Mouse (Mus musculus) neural tube, embryonic 13.5 days (tissue): ENCODE measurements around the gene Prkrip1. TPM values are rescaled to one million over a fixed set of nuclear protein-coding genes. Genes with fewer than 3 reads are reported as not detected.

Source experiments
- polyA plus RNA-seq: library from polyadenylated mRNA; unstranded; fragments of >200 nt; fragmentation: Nextera tagmentation; extraction: Ambion mirVana; gene quantifications from 2 replicates; pipeline ENCODE4 v1.2.1, GENCODE M21; 2015

Prkrip1 gene
- polyA plus RNA-seq, 1 experiment from 2014 or later: 69.0 TPM

Other genes starting within 250 kb of the Prkrip1 start
- 0.79 and 1.9 TPM in 2 replicates for gene Ssc4d, start 224.4 kb downstream of the Prkrip1 start, polyA plus RNA-seq
- 0.14 TPM in 1 of 2 replicates, not detected in the other for gene Zp3, start 218.9 kb downstream of the Prkrip1 start, polyA plus RNA-seq
- 25.6 and 26.5 TPM in 2 replicates for gene Dtx2, start 204.2 kb downstream of the Prkrip1 start, polyA plus RNA-seq
- 0.14 and 0.20 TPM in 2 replicates for gene Upk3b, start 160.5 kb downstream of the Prkrip1 start, polyA plus RNA-seq
- gene Upk3bl, start 144.5 kb downstream of the Prkrip1 start, polyA plus RNA-seq: 0.63 TPM in 1 of 2 replicates, not detected in the other
- gene Rasa4, start 115.0 kb downstream of the Prkrip1 start, polyA plus RNA-seq: 19.7 and 19.9 TPM in 2 replicates
- 210 and 232 TPM in 2 replicates for gene Polr2j, start 82.3 kb downstream of the Prkrip1 start, polyA plus RNA-seq
- gene Lrwd1, start 62.9 kb downstream of the Prkrip1 start, polyA plus RNA-seq: 25.0 and 25.6 TPM in 2 replicates
- 21.1 and 22.4 TPM in 2 replicates for gene Alkbh4, start 62.8 kb downstream of the Prkrip1 start, polyA plus RNA-seq
- gene Orai2, start 28.2 kb downstream of the Prkrip1 start, polyA plus RNA-seq: 29.1 and 33.7 TPM in 2 replicates
- 24.9 and 26.4 TPM in 2 replicates for gene Sh2b2, start 47.6 kb upstream of the Prkrip1 start, polyA plus RNA-seq